Comparison of ENCODE assay signal across 22 mouse cellular contexts in genomic region chr11:100192992-100193391, GRCm38 (mm10). TPM values are rescaled to one million over a fixed set of nuclear protein-coding genes. Genes with fewer than 3 reads are reported as not detected.
DNase-seq lines count a peak whose midpoint lies in the region; ATAC-seq and TF ChIP-seq lines count a peak whose summit lies in the region.
"Had no signal": no experiment of that assay in that cellular context is flagged by ENCODE, and none has a peak within 500 bp of the region (broad histone marks: within the 10 kb centered on the region; RNA-seq: fewer than 3 reads in every experiment).

Gene Krt9, minus strand, starts transcription at chr11:100193246.

- H3K9me3 ChIP-seq in kidney, postnatal 0 days (replicated peaks; ENCODE audit: low read length) = no peaks in the 10 kb centered on the region
- H3K9me3 ChIP-seq: embryonic facial prominence, embryonic 13.5 days; stomach, embryonic 15.5 days had no signal

- H3K27me3 ChIP-seq in kidney, postnatal 0 days (ENCODE audit: insufficient read depth, low read length) = no peaks in the 10 kb centered on the region
- no peaks in the 10 kb centered on the region for H3K27me3 ChIP-seq in kidney, adult 2 months (replicated peaks; ENCODE audit: control insufficient read depth, insufficient read depth, low read length)
- H3K27me3 ChIP-seq in C2C12 (ENCODE audit: control insufficient read depth, insufficient read depth, insufficient read length) = no peaks in the 10 kb centered on the region
- no peaks in the 10 kb centered on the region for H3K27me3 ChIP-seq in myocyte (ENCODE audit: control insufficient read depth, insufficient read depth, insufficient read length)
- H3K27me3 ChIP-seq: embryonic facial prominence, embryonic 13.5 days; stomach, embryonic 15.5 days had no signal

- no peak for TF ChIP-seq POLR2A in kidney, adult 2 months (IDR thresholded peaks at IDR 0.05; ENCODE audit: low read depth, low read length)
- no peak for TF ChIP-seq POLR2A in myocyte (IDR thresholded peaks at IDR 0.05; ENCODE audit: insufficient read length, low read depth)

- TF ChIP-seq CTCF in kidney, postnatal 0 days (IDR thresholded peaks at IDR 0.05; ENCODE audit: low read depth) = no peak
- no peak for TF ChIP-seq CTCF in kidney, adult 2 months (conservative IDR thresholded peaks at IDR 0.05; ENCODE audit: insufficient read depth, insufficient read length, low read depth, low read length)
- no peak for TF ChIP-seq CTCF in C2C12 (IDR thresholded peaks at IDR 0.05; ENCODE audit: control insufficient read depth, insufficient read depth, insufficient read length)

- H3K79me2 ChIP-seq in C2C12 (ENCODE audit: control insufficient read depth, insufficient read depth) (no peaks in the 10 kb centered on the region), myocyte (ENCODE audit: control insufficient read depth, insufficient read depth) (no peaks in the 10 kb centered on the region)

- 23% methylated on average over 9 of the region's 9 CpGs for WGBS in kidney, postnatal 0 days
- WGBS in kidney, adult 2 months = 12% methylated on average over 9 of the region's 9 CpGs

- peak; percentile 71 for DNase-seq in kidney, postnatal 0 days (ENCODE audit: low spot score)
- DNase-seq in kidney, adult 2 months = no peak
- peak; percentile 20 to 25 for DNase-seq in frontal cortex, postnatal 25 days (ENCODE audit: low spot score in 2 of 2)
- no peak for DNase-seq in gastrocnemius, postnatal 14 days
- DNase-seq in heart, adult 9 months (ENCODE audit: low spot score in 2 of 2) = no peak
- DNase-seq in gastrocnemius, adult 18-20 months (ENCODE audit: low spot score) = no peak
- DNase-seq: adrenal gland, postnatal 14 days; B cell, adult 2 months; cerebellum, postnatal 25 days; kidney, postnatal 36 days; lung, embryonic 14.5 days had no signal

- H3K36me3 ChIP-seq in kidney, postnatal 0 days (ENCODE audit: insufficient read depth, low read length) = no peaks in the 10 kb centered on the region
- H3K36me3 ChIP-seq in kidney, adult 2 months (ENCODE audit: control insufficient read depth, insufficient read depth, low read length) = no peaks in the 10 kb centered on the region
- H3K36me3 ChIP-seq in C2C12 (ENCODE audit: control insufficient read depth, insufficient read depth) = no peaks in the 10 kb centered on the region
- H3K36me3 ChIP-seq in myocyte (ENCODE audit: control insufficient read depth, insufficient read depth) = no peaks in the 10 kb centered on the region
- H3K36me3 ChIP-seq: embryonic facial prominence, embryonic 13.5 days; G1E; stomach, embryonic 15.5 days had no signal

- intact Hi-C loops in gastrocnemius, postnatal 14 days (cut with DNase I; ENCODE audit: low total_unique reads) = no loop called here

- no peak within 1 kb of the TSS for H3K27ac ChIP-seq in kidney, postnatal 0 days
- H3K27ac ChIP-seq in kidney, adult 2 months (ENCODE audit: insufficient read depth, low read depth, low read length) = no peak within 1 kb of the TSS
- H3K27ac ChIP-seq: embryonic facial prominence, embryonic 13.5 days; stomach, embryonic 15.5 days had no signal

- H3K4me1 ChIP-seq in kidney, postnatal 0 days (replicated peaks; ENCODE audit: insufficient read depth, low read length) = no peaks in the 10 kb centered on the region
- no peaks in the 10 kb centered on the region for H3K4me1 ChIP-seq in kidney, adult 2 months (ENCODE audit: control insufficient read depth, insufficient read depth, low read length)
- H3K4me1 ChIP-seq: embryonic facial prominence, embryonic 13.5 days; stomach, embryonic 15.5 days had no signal

- ATAC-seq in kidney, postnatal 0 days (replicated peaks; ENCODE audit: low FRiP score, low read depth) = no peak

- H3K4me3 ChIP-seq in kidney, postnatal 0 days (replicated peaks; ENCODE audit: low read depth, low read length) = no peak within 1 kb of the TSS
- H3K4me3 ChIP-seq in kidney, adult 2 months (ENCODE audit: insufficient read depth, low read depth, low read length) = no peak within 1 kb of the TSS
- H3K4me3 ChIP-seq in C2C12 (ENCODE audit: insufficient read depth, poor library complexity, severe bottlenecking) = no peak within 1 kb of the TSS
- no peak within 1 kb of the TSS for H3K4me3 ChIP-seq in myocyte
- H3K4me3 ChIP-seq: embryonic facial prominence, embryonic 13.5 days; stomach, embryonic 15.5 days had no signal

- H3K79me3 ChIP-seq in C2C12 (ENCODE audit: low read depth) = no peaks in the 10 kb centered on the region

- H3ac ChIP-seq in C2C12 (ENCODE audit: control insufficient read depth, insufficient read length, low read depth) (no peak within 1 kb of the TSS), myocyte (ENCODE audit: control insufficient read depth, insufficient read length) (no peak within 1 kb of the TSS)

- no peak within 1 kb of the TSS for H3K9ac ChIP-seq in kidney, postnatal 0 days (ENCODE audit: low read depth, low read length)
- H3K9ac ChIP-seq: embryonic facial prominence, embryonic 13.5 days; lung, embryonic 14.5 days; stomach, embryonic 15.5 days had no signal

- H3K4me2 ChIP-seq in kidney, postnatal 0 days (ENCODE audit: low read length) = no peak within 1 kb of the TSS
- no peak within 1 kb of the TSS for H3K4me2 ChIP-seq in myocyte (ENCODE audit: low read depth)
- H3K4me2 ChIP-seq: embryonic facial prominence, embryonic 13.5 days; lung, embryonic 14.5 days; stomach, embryonic 15.5 days had no signal

TF ChIP-seq in C2C12, 6 proteins besides CTCF, POLR2A, EP300 and RAD21:
- TF ChIP-seq MYOD1 (IDR thresholded peaks at IDR 0.05; ENCODE audit: control insufficient read depth, insufficient read length, low read depth) = peak; percentile 52
- TF ChIP-seq MAX (IDR thresholded peaks at IDR 0.05) = no peak

TF ChIP-seq in myocyte, 11 proteins besides CTCF, POLR2A, EP300 and RAD21:
- no peak for TF ChIP-seq TCF12 (IDR thresholded peaks at IDR 0.05; ENCODE audit: insufficient read depth, poor library complexity, severe bottlenecking)
- peak in 2 of 3 experiments; percentile 55 to 62 for TF ChIP-seq MYOD1 (IDR thresholded peaks at IDR 0.05; ENCODE audit: control insufficient read depth in 1 of 3, insufficient read length in 2 of 3, low read depth in 2 of 3)
- TF ChIP-seq E2F4 (IDR thresholded peaks at IDR 0.05; ENCODE audit: insufficient read depth) = no peak
TF ChIP-seq in myocyte: peak in this region for 1.

RNA-seq across cellular contexts. Expression of gene Krt9, which starts in this region (rescaled TPM):
- polyA plus RNA-seq in kidney, postnatal 0 days (2015; fragmentation: Nextera tagmentation; extraction: Ambion mirVana) = not detected in 2 replicates
- not detected in 2 replicates for polyA plus RNA-seq in kidney, adult 2 months (2012; rRNA removed)
- polyA plus RNA-seq in C2C12 (2012; fragmentation: generic; extraction: Trizol) (1.8 TPM), myocyte (2012; fragmentation: generic; extraction: Trizol) (not detected)
- total RNA-seq in gastrocnemius, postnatal 14 days (2021) = not detected
- total RNA-seq in gastrocnemius, adult 18-20 months (2021) = not detected
- total RNA-seq: adrenal gland, postnatal 14 days; G1E; gastrocnemius, adult 8-10 months; heart, adult 8-10 months; heart, postnatal 25 days; liver, adult 2 months; midbrain, postnatal 0 days had no signal
- polyA plus RNA-seq: embryonic facial prominence, embryonic 13.5 days; forebrain, embryonic 11.5 days; G1E; liver, adult 2 months; lung, embryonic 14.5 days; midbrain, postnatal 0 days; stomach, embryonic 15.5 days had no signal

Comparison
In these comparisons a context has a peak if more than half of its experiments do, and no peak if none do; other contexts are left out.
1. Peak in DNase-seq in kidney, postnatal 0 days; RNA of the gene not detected or under 1 TPM.
2. DNase-seq: peak in frontal cortex, postnatal 25 days (2 of 2); none in kidney, adult 2 months (single experiment), gastrocnemius, postnatal 14 days (single experiment), heart, adult 9 months (0 of 2) and gastrocnemius, adult 18-20 months (single experiment).